Mouse (Mus musculus) cerebellum, postnatal 14 days (tissue): Measurements from ENCODE around the gene Galnt4.

ENCODE experiments used
- DNase-seq, 2 experiments: peaks; one replicate each; pipeline ENCODE4 v3.0.0; 2021; ENCODE audit warnings: mixed read lengths in 2 of 2

Galnt4 gene

GRCm38 (mm10) chr10:99107964-99108363 is at the start of gene Galnt4:
TSS of gene Galnt4 (plus strand) at chr10:99108159.
- peak; percentile 63 to 64 for DNase-seq

GRCm38 (mm10) chr10:99060588-99060987 is 47.4 kb upstream of the Galnt4 start:
- DNase-seq = no peak

- peak; percentile 44 to 47 for DNase-seq
Measured at GRCm38 (mm10) chr10:99061418-99061817, 46.5 kb upstream of the Galnt4 start.

GRCm38 (mm10) chr10:99062546-99062945 is 45.4 kb upstream of the Galnt4 start:
- peak; percentile 33 to 66 for DNase-seq

GRCm38 (mm10) chr10:99076113-99076895 is 31.7 kb upstream of the Galnt4 start:
- DNase-seq = no peak

GRCm38 (mm10) chr10:99078621-99079020 is 29.3 kb upstream of the Galnt4 start:
- DNase-seq = no peak

GRCm38 (mm10) chr10:99081569-99081990 is 26.4 kb upstream of the Galnt4 start:
- DNase-seq = no peak

GRCm38 (mm10) chr10:99083431-99084003 is 24.4 kb upstream of the Galnt4 start:
- peak; percentile 66 to 77 for DNase-seq

GRCm38 (mm10) chr10:99084397-99085239 is 23.3 kb upstream of the Galnt4 start:
- DNase-seq = peak; percentile 95 to 98

GRCm38 (mm10) chr10:99085240-99085587 is 22.7 kb upstream of the Galnt4 start:
- no peak for DNase-seq

GRCm38 (mm10) chr10:99086029-99086428 is 21.9 kb upstream of the Galnt4 start:
- no peak for DNase-seq

GRCm38 (mm10) chr10:99089906-99090305 is 18.1 kb upstream of the Galnt4 start:
- DNase-seq = no peak

- DNase-seq = no peak
Measured at GRCm38 (mm10) chr10:99093364-99093763, 14.6 kb upstream of the Galnt4 start.

GRCm38 (mm10) chr10:99095114-99095513 is 12.8 kb upstream of the Galnt4 start:
- no peak for DNase-seq

GRCm38 (mm10) chr10:99097374-99097773 is 10.6 kb upstream of the Galnt4 start:
- DNase-seq = peak; percentile 54 to 59

- no peak for DNase-seq
Measured at GRCm38 (mm10) chr10:99105522-99105921, 2.4 kb upstream of the Galnt4 start.

GRCm38 (mm10) chr10:99106311-99106702 is 1.7 kb upstream of the Galnt4 start:
- no peak for DNase-seq

- peak; percentile 90 to 92 for DNase-seq
Measured at GRCm38 (mm10) chr10:99106703-99107631, 992 bp upstream of the Galnt4 start, which contains the start of gene Poc1b. TSS of gene Poc1b (plus strand) at chr10:99107036.

GRCm38 (mm10) chr10:99108431-99108982 is 548 bp downstream of the Galnt4 start:
- DNase-seq = no peak

- no peak for DNase-seq
Measured at GRCm38 (mm10) chr10:99113533-99113932, 5.6 kb downstream of the Galnt4 start.

GRCm38 (mm10) chr10:99114295-99114694 is 6.3 kb downstream of the Galnt4 start:
- no peak for DNase-seq
